Mouse (Mus musculus) inflammation-experienced regulatory T-cells, adult 6 months (primary cell): ENCODE results near the gene Zfp992. TPM values are rescaled to one million over a fixed set of nuclear protein-coding genes. Genes with fewer than 3 reads are reported as not detected.
"Not testable (repeated sequence)": the region's sequence is repeated elsewhere in the genome, so short reads cannot be mapped to it uniquely, and the experiment has no call there.

Experiments used
- ATAC-seq: one replicate; pipeline ENCODE4 v1.8.0; 2017
- polyA plus RNA-seq, 3 experiments: library from polyadenylated mRNA; unstranded; fragments of 100-300 nt; shearing (Covaris generic); gene quantifications; one replicate each; pipeline ENCODE4 v1.2.1; 2017

Gene Zfp992
- polyA plus RNA-seq, 3 experiments from 2014 or later: 2.8 to 4.0 (median 3.0) TPM

GRCm38 (mm10) chr4:146474716-146475676 lies 26.2 kb downstream of the Zfp992 start:
- not testable (repeated sequence) for ATAC-seq

- not testable (repeated sequence) for ATAC-seq
These were observed 27.4 kb downstream of the Zfp992 start for GRCm38 (mm10) chr4:146476260-146476659.

GRCm38 (mm10) chr4:146476959-146477358 lies 28.1 kb downstream of the Zfp992 start:
- ATAC-seq: not testable (repeated sequence)

- ATAC-seq: not testable (repeated sequence)
These were observed 31.7 kb downstream of the Zfp992 start for GRCm38 (mm10) chr4:146480376-146481096.

GRCm38 (mm10) chr4:146482546-146482945 lies 33.7 kb downstream of the Zfp992 start:
- ATAC-seq: not testable (repeated sequence)

- not testable (repeated sequence) for ATAC-seq
These were observed 34.9 kb downstream of the Zfp992 start for GRCm38 (mm10) chr4:146483571-146484280.

- ATAC-seq: not testable (repeated sequence)
These were observed 35.9 kb downstream of the Zfp992 start for GRCm38 (mm10) chr4:146484676-146485075.

- not testable (repeated sequence) for ATAC-seq
These were observed 36.5 kb downstream of the Zfp992 start for GRCm38 (mm10) chr4:146485183-146485939.

- not testable (repeated sequence) for ATAC-seq
These were observed 37.9 kb downstream of the Zfp992 start for GRCm38 (mm10) chr4:146486753-146487152.

GRCm38 (mm10) chr4:146489196-146489595 lies 40.4 kb downstream of the Zfp992 start:
- ATAC-seq: not testable (repeated sequence)

- not testable (repeated sequence) for ATAC-seq
These were observed 43.2 kb downstream of the Zfp992 start for GRCm38 (mm10) chr4:146491993-146492392.

- no peak for ATAC-seq
These were observed 43.6 kb downstream of the Zfp992 start for GRCm38 (mm10) chr4:146492439-146492838.

- ATAC-seq: no peak
These were observed 44.0 kb downstream of the Zfp992 start for GRCm38 (mm10) chr4:146492851-146493250.

- ATAC-seq: peak; percentile 3
These were observed 44.6 kb downstream of the Zfp992 start for GRCm38 (mm10) chr4:146493319-146493907.

- no peak for ATAC-seq
These were observed 46.2 kb downstream of the Zfp992 start for GRCm38 (mm10) chr4:146494980-146495379.

GRCm38 (mm10) chr4:146497695-146498275 lies 49.0 kb downstream of the Zfp992 start:
- not testable (repeated sequence) for ATAC-seq

- not testable (repeated sequence) for ATAC-seq
These were observed 52.9 kb downstream of the Zfp992 start, which contains the start of gene Zfp981 for GRCm38 (mm10) chr4:146501727-146502126. Gene Zfp981 (plus strand): TSS chr4:146502027.

GRCm38 (mm10) chr4:146509029-146509428 lies 60.2 kb downstream of the Zfp992 start:
- ATAC-seq: not testable (repeated sequence)

GRCm38 (mm10) chr4:146511871-146512270 lies 63.0 kb downstream of the Zfp992 start:
- ATAC-seq: not testable (repeated sequence)

GRCm38 (mm10) chr4:146516474-146516873 lies 67.7 kb downstream of the Zfp992 start:
- no peak for ATAC-seq

GRCm38 (mm10) chr4:146517150-146517549 lies 68.3 kb downstream of the Zfp992 start:
- ATAC-seq: not testable (repeated sequence)
